Mouse (Mus musculus): Measurements from ENCODE around the gene Mob3a.

Gene Mob3a

DNA sequence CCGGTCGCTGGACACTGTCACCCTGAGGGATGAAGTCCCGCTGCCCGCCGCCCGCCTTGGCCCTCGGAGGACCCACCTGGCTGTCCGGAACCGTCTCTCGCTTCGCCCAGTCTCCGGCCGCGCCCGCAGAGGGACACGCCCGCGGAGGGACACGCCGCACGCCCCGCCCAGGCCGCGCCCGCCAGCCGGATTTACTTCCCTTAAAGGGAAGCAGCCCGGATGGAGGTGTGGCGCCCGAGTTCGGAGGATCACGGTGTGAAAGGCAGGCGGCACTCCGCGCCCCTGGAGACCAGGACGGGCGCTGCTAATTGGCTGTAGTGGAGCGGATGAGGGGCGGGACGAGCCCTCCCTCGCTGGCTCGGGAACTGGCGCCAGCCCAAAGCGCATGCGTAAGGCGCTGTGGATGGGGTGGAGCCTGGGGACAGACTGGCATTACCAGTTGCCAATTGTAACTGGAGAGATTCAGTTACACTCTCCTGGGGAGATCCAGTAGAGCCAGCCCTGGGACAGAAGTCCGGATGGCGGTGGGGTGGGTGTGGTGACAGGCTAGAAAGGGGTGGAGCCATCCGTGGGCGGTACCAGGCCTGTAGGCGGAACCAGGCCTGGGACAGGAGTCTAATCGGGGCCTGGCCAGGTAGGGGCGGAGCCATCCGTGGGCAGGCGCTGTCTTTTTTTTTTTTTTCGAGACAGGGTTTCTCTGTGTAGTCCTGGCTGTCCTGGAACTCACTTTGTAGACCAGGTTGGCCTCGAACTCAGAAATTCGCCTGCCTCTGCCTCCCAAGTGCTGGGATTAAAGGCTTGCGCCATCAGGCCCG lies at the start of gene Mob3a, which contains the start of gene Izumo4:
Gene Mob3a, minus strand, starts transcription at position 257 of the 815 bp plus-strand sequence.
Gene Izumo4, plus strand, starts transcription at position 464 of the 815 bp plus-strand sequence.
- peak; percentile 100 for DNase-seq

DNA sequence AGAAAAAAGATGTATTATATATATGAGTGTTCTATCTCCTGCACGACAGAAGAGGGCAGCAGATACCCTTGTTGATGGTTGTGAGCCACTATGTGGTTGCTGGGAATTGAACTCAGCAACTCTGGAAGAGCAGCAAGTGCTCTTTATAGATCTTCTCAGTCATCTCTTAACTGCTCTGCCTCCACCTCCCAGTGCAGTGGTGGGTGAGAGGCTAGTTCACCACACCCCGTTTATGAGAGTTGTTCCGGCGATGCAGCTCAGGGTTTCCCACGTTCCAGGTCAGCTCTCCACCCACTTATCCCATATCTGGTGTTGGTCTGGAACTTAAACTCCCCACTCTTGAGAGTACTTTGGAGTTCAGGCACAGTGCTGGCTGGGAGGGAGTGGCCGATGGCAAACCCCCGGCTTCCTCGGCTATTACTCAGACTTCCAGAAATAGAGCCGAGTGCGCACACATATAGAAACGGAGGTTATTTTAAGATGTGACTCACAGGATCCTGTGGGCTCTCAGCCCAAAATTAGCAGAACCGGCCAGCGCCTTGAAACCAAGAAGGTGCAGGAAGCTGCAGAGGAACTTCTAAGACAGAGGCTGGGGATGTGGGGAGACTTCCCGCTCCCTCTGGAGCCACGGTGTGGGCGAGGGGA lies 49.5 kb upstream of the Mob3a start:
- peak; percentile 53 for DNase-seq

DNA sequence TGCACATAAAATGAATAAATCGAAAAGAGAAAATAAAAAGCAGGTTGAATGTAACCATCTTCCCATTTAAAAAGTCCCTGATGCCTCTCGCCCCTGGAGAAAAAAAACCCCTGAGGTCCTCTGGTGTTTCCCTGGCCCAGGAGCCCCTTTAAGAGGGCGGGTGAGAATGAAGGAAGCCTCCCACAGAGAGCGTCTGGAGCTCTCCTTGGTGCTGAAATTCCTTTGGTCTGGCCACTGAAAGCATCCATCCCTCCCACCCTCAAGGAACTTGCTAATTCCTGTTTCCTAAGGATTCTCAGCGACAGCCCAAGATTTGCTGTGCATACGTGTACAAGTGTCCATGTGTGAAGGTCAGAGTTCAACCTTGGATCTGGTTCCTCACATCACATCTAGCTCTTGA lies 46.8 kb upstream of the Mob3a start:
- DNase-seq = no peak

DNA sequence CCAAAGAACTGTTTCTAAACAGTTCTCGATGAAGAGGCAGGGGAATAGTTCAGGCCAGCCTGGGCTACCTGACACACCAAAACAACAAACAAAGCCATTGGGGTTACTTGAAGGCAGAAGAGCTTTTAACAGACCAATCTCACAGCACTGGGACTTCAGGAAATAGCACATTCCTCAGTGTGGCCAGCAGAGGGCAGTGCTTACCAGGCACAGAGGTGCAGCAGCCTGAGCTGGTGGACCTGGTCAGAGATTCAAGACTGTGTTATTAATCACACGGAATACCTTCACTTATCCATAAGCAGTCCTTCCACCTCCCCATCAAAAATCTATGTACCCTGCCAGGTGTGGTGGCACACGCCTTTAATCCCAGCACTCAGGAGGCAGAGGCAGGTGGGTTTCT lies 45.6 kb upstream of the Mob3a start:
- peak; percentile 83 for DNase-seq

DNA sequence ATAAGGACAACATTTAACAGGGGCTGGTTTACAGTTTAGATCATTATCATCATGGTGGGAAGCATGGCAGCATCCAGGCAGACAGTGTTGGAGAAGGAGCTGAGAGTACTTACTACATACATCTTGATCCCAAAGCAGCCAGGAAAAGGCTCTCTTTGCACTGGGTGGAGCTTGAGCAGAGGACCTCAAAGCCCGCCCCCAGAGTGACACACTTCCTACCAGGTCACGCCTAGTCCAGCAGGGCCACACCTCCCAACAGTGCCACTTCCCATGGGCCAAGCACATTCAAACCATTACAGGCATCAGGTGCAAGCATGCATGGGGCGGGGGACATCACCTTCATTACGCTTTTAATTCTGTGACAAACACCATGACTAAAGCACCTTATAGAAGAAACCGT lies 42.5 kb upstream of the Mob3a start:
- peak; percentile 58 for DNase-seq

DNA sequence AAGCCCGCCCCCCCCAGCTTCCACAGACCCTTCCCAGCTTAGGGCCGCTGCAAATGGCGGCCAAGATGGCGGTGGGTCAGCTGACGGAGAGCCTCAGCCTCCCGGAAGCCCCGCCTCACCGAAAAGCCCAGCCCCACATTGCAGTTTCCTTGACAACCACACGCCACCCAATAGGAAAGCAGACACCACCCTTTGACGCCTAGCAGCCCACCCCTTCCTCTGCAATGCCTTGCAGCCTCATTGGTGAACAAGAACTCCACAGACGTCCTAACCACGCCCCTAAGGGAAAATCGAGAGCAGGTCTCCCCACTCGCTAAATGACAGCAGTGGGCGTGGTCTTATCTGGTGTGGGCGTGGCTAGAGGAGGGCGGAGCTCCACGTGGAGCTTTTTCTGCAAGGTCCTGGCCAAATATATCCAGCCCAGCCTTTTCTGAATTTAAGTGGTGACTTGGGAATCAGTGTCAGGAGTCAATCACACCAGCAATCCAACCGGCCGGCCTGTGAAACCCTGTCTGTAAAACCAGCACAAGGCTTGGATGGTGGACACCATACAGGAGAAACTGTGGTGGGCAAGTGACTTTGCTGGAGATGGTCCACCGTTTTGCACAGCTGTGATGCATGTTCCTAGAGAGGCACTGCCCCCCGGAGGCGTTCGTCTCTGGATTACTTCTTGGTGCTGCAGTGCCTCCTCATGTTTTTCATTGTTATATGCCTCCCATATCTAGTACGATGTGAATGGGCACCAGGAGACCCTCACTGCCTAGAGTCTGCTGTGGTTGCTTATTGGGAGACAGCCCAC lies 40.6 kb upstream of the Mob3a start, which contains the start of gene Ap3d1:
Gene Ap3d1, minus strand, starts transcription at position 85 of the 799 bp plus-strand sequence.
- DNase-seq = peak; percentile 99

DNA sequence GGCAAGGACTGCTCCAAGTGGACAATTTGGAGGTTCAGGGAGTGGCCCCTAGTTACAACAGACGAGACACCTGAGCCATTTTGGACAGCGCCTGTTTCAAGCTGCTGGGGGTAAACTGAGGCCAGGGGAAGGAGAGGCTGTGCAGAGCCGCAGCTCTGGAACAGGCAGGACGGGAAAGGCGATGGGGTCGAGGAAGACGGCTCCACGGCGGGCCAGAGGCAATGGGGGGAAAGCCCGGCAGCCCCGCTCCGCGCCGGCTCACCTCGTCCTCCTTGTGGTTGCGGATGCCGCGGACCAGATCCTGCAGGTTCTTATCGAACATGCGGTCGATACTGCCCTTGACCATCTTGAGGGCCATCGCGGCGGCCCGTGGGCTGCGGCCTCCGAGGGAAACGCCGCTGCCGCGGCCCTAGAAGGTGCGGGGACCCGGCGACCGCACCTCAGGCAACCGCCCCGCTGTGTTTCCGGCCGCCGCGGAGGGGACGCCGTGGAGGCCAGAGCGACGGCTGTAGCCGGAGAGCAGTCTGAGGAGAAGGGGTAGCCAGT lies 39.9 kb upstream of the Mob3a start:
- no peak for DNase-seq

DNA sequence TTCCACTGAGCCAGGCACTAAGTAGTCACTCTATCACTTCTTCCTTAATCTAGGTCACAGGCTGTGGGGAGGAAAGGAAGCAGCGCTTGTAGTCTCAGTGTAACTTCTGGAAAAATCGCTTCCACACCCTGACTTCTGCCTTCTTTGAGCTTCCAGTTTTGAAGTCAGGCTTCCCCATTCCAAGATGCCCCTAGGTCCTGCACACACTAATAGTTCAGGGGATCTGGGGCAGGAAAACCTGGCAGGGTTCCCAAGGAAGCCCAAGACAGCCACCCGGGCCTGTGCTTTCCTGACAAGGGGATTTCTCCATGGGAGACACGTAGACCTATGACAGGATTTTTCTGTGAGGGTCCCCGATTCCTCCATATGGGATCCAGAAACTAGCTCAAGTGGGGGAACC lies 39.4 kb upstream of the Mob3a start:
- peak; percentile 65 for DNase-seq

DNA sequence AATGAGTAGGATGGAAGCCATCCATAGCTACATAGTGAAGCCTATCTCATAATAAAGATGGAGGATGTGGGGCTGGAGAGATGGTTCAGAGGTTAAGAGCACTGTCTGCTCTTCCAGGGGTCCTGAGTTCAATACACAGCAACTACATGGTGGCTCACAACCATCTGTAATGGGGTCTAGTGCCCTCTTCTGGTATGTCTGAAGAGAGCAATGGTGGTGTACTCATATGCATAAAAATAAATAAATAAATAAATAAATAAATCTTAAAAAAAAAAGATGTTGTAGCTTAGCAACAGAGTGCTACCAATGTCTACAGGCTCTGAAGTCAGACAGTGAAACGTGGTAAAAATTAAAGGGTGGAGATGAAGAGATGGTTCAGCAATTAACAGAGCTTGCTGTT lies 36.9 kb upstream of the Mob3a start:
- DNase-seq = no peak

DNA sequence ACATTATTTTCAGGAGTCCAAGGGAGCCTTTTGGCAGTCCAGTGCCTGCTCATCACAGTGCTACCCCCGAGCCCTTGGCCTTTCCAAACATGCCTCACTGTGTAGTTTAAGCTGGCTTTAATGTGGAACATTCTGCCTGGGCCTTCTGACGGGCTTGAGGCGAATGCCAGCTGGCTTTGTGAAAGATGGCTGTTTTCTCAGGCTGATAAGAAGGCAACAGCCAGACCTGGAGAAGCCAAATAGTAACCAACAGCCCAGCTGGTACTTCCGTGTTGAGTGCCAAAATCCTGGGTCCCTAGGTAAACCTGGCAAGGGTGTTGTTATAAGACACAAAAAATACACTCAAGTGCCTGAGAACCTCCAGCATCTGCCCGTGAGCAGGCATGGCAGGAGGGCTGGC lies 35.0 kb upstream of the Mob3a start:
- peak; percentile 84 for DNase-seq

DNA sequence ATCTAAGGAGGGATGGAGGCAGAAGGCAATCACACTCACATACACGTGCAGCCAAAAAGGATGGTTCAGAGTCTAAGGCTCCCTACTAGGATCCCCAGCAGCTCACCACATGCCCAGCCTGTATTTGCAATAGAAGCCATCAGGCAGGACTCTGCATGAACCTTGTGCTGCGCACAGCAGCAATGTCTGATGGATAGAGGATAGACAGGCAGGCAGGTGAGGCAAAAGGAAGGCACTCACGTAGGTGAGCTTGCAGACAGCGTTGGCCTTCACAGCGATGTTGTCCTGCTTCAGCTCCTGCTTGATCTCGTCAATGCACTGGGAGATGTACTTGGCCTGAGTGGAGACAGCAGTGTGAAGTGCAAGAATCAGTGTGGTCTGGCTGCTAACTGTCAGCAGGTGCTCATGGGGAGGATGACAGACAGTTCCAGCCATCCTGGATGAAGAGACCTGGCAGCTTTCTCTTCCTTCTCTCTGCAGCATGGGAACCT lies 30.9 kb upstream of the Mob3a start:
- peak; percentile 66 for DNase-seq

DNA sequence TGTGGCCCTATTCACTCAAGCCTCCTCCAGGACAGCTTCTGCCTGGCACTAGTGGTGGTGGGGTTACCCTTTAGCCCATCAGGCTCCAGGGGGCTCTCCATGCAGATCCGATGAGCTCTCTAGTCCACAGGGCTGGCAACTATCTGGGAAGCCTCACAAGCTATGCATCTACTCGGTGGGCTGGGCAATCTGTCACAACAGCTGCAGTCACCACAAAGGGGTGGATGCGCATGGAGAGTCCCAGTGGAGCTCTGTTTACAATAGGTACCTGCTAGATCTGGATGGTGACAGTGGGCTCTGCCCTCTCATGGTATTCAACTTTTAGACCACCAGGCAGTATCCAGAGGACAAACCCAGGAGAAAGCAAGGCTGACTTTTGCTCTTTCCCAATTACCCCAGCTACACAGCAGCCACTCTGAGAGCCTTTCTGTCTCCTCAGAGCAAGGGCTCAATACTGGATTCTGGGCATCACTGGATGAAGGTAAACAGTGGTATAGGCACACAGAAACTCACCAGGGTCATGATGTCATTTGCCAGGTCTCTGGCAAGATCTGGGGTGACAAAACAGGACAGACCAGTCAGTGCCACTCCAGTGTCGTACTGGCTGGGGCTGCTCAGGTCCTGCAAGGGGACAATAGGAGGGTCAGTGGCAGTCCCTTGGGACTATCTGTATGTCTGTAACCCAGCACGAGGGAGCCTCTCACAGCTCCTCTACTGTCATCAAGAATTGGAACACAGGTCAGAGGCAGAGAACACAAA lies 25.8 kb upstream of the Mob3a start:
- DNase-seq = no peak

DNA sequence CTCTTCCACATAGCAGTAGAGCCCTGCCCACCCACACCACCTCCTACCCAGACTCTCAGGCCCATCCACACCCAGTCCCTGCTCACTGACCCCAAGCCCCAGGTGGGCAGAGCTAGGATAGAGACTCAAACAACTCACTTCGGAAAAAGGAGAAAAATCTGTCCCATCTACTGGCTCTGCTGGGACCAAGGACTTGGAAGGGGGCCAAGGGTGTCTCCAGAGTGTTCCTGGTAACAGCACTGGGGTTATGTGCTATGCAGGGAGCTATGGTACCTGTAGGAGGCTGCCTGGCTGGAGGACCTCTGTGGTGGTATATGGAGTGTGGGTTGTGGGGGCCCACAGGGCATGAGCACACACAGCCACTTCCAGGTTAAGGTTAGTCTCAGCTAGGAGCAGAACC lies 15.5 kb upstream of the Mob3a start:
- DNase-seq = no peak

DNA sequence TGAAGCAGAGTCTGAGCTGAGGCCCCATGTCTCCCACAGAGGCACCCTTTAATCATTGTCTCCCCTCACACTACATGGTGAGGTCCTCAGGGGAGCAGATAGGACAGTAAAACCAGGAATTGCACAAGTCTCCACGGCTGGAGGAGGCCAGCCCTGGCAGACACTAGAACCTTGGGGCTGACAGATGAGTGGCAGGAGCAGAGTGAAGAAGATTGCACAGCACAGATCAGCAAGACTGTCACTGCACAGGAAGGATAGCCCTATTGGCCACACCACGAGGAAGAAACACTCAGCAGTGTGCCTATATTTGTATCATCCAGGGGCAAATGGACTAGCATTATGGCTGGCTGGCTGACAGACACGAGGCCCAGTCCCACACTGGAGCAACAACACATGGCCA lies 9.1 kb upstream of the Mob3a start:
- DNase-seq = no peak

DNA sequence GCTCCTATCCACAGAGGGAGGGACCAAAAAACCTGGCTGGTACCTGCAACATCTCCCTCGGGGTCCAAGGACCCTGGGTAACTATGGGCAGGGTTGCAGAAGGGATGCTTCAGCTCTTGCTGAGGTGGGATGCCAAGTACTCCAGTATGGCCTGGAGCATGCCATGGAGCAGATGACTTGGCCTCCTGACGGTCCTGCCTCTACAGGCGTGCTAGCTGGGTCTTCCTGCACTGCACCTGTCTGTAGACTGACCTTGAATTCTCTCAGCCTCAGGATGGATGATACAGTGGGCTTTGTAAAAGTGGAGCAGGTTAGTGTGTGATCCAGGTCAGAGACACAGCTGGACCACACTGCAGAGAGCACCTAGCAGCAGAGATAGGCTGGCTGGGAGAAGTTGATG lies 3.7 kb upstream of the Mob3a start:
- DNase-seq = no peak

DNA sequence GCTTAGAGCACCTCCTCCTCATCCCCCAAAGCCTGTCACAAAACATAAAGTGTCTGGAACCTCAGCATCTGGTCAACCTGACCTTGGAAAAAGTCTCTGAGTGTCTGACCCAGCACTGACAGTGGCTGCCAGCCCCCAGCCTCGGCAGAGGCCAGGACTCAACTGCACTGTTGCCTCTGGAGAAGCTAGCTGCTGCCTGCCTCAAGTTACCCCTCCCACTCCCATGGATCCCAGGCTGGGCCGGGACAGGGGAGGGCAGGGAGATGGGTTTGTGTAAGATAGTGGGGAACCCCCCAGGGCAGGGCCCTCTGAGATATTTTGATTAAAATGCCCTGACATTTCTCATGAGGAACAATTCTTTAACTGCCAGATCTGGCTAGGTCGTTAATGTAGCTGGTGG lies 3.3 kb upstream of the Mob3a start:
- peak; percentile 58 for DNase-seq

DNA sequence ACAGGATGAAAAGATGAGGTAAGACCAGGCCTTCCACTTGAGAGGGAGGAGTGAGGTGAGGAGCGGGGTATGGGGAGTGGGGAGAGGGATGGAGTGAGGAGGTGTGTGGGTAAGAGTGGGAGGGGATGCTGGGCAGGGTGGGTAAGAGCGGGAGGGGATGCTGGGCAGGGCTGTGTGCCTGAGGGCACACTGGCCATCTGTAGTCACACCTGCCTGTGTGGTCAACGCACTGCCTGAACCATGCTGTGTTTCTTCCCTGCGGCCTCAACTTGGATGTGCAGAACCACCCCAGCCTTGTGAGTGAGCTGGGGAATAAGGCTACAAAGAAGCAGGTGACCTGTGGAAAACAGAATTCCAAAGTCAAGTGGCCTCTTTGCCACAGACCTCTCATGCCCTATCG lies 2.6 kb upstream of the Mob3a start:
- peak; percentile 51 for DNase-seq

DNA sequence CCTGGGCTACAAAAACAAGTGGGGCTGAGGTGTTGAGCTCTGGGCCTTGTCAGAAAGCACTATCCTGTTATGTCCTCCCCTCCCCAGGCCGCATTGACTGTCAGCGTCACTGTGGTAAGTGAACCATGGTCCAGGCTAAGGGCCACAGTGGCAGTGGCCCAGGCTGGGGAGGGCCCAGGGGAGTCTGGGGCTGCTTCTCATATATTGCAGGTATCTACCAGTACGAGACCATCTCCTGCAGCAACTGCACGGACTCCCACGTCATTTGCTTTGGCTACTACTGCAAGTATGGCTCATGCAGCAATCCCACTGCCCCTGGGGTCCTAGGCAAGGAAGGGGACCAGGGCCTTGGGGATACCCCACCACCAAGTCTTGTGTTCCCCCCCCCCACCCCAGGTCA lies 1.9 kb upstream of the Mob3a start:
- DNase-seq = peak; percentile 70

DNA sequence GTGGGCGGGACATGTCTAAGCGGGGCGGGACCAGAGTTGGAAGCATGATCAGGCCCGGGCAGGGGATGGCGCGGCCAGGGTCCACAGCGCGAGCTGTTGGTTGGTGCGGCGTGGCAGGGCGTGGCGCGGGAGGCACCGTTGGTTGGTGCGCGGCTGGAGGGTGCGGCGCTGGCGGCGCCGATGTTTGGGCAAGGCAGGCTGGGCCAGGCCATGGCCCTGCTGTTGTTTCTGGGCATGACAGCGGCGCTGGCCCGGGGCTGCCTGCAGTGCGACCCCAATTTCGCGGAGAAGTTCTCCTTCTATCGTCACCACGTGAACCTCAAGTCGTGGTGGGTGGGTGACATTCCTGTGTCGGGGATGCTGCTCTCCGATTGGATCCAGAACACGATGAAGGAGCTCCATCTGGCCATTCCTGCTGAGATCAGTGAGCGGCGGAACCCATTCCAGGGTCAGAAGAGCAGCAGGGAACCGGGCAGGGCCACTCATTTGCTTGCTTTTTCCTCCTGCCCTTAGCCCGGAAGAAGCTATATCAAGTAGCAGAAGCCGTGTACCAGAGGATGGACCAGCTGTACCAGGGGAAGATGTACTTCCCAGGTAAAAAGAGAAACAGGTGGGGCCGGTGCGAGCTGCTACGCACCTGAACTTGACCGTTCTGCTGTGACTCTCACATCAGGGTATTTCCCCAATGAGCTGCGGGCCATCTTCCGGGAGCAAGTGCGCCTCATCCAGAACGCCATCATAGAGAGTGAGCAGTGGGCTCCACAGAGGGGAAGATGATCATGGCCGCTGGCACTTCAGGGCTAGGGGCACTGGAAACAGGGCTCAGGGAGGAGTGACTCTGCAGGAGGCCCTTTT lies 986 bp upstream of the Mob3a start:
- peak; percentile 97 for DNase-seq

DNA sequence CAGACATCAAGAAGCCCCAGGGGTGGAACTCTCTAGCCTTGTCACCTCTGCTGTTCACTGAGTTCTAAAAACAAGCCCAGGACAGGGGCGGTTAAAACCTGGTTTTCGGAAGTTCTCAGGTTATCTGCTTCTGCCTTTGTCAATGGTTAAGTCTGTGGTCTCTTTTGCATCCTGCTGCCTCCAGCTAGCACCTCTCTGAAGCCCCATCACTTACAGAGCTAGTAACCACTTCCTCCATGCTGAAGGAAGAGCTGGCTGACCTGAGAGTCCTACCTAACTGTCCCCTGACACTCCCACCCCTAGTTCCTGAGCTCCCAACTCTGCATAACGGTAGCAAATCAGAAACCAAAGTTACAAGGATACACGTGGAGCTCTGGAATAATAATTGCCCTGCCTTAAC lies 1.0 kb downstream of the Mob3a start:
- DNase-seq = no peak

DNA sequence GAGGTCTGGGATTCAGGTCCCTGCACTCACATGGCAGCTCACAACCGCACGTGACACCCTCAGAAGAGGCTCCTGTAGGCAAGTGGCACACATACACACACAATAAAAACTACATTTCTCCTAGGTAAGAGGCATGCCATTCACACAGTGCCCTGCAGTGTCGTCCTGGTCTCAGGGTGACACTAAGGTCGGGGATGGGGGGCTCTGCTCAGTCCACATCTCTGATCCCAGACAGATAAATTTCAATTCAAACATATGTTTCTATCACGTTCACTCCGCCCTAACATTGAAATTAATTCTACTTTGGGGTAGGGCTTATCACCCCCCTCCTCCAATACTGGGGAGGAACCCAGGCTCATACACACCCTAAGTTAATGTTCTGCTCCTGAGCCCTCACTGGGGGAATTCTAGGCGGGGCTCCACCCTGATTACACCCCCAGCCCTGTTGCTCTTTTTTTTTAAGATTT lies 1.7 kb downstream of the Mob3a start:
- DNase-seq = no peak

Data from cerebellum, adult 11-12 months (tissue).